Mouse (Mus musculus) kidney, adult 2 months (tissue): ENCODE results near the gene Mrps10. TPM values are rescaled to one million over a fixed set of nuclear protein-coding genes. Genes with fewer than 3 reads are reported as not detected.

Experiments used
- DNase-seq: peaks from one replicate; pipeline ENCODE4 v3.0.0; 2021
- H3K27ac ChIP-seq: fragments of 200-500 bp; 2 replicates; pipeline ENCODE4 v1.5.1; 2012; ENCODE audit warnings: low read depth, low read length, control low read depth, inconsistent platforms; ENCODE audit not compliant: insufficient read depth
- H3K27me3 ChIP-seq: fragments of 200-500 bp; replicated peaks from 2 replicates; pipeline ENCODE4 v1.6.1; 2012; ENCODE audit warnings: mild to moderate bottlenecking, moderate library complexity, low read length, inconsistent platforms; ENCODE audit not compliant: control insufficient read depth, insufficient read depth
- H3K36me3 ChIP-seq: fragments of 200-500 bp; 2 replicates; pipeline ENCODE4 v1.6.1; 2012; ENCODE audit warnings: mild to moderate bottlenecking, moderate library complexity, low read length, inconsistent platforms; ENCODE audit not compliant: control insufficient read depth, insufficient read depth
- H3K4me1 ChIP-seq: fragments of 200-500 bp; 2 replicates; pipeline ENCODE4 v1.6.1; 2011; ENCODE audit warnings: low read length; ENCODE audit not compliant: control insufficient read depth, insufficient read depth
- H3K4me3 ChIP-seq: fragments of 200-500 bp; 2 replicates; pipeline ENCODE4 v1.5.1; 2011; ENCODE audit warnings: mild to moderate bottlenecking, low read depth, low read length, control low read depth; ENCODE audit not compliant: insufficient read depth
- CTCF ChIP-seq: fragments of 200-500 bp; conservative IDR thresholded peaks from 2 replicates; pipeline ENCODE4 v1.5.1; 2011; ENCODE audit warnings: low read depth, mild to moderate bottlenecking, control low read depth, low read length, moderate library complexity, mixed read lengths; ENCODE audit not compliant: insufficient read depth, insufficient read length
- POLR2A ChIP-seq: fragments of 200-500 bp; IDR thresholded peaks from one replicate; pipeline ENCODE4 v1.6.1; 2011; ENCODE audit warnings: low read depth, low read length, control low read depth
- WGBS: fragments of 180-500 bp; shearing (Covaris S2); methylation state at CpG from one replicate; pipeline ENCODE4 v1.1.7; 2018; 5-methylcytosine and 5-hydroxymethylcytosine counted together
- polyA plus RNA-seq: library from polyadenylated mRNA; depleted of rRNA; stranded (reverse); fragments of >200 nt; gene quantifications from 2 replicates; pipeline ENCODE4 v1.2.3, GENCODE M21; 2012; rRNA removed

Gene Mrps10
- 28.5 and 30.8 TPM in 2 replicates for polyA plus RNA-seq

GRCm38 (mm10) chr17:47368401-47369086, at the start of gene Mrps10:
Gene Mrps10 (plus strand): TSS chr17:47368887.
- H3K36me3 ChIP-seq, result no peaks in the 10 kb centered on the region; the same call in 1 of the 2 replicates
- H3K27ac ChIP-seq, result no peak within 1 kb of the TSS
- WGBS, result 3% methylated on average over 35 of the region's 35 CpGs
- peak; percentile 94 for DNase-seq
- peaks cover 4% of the 10 kb centered on the region for H3K4me1 ChIP-seq
- H3K4me3 ChIP-seq, result peak within 1 kb of the TSS; percentile 66
- TF ChIP-seq CTCF (no peak), POLR2A (no peak)
- no peaks in the 10 kb centered on the region for H3K27me3 ChIP-seq

- Histone ChIP-seq H3K4me1 (no peaks in the 10 kb centered on the region), H3K4me3 (no peak overlapping the region), H3K27me3 (no peaks in the 10 kb centered on the region), H3K27ac (no peak overlapping the region), H3K36me3 (no peaks in the 10 kb centered on the region)
- TF ChIP-seq CTCF (no peak), POLR2A (no peak)
- no peak for DNase-seq
- WGBS, result 79% methylated on average over 20 of the region's 20 CpGs
These were observed 49.6 kb upstream of the Mrps10 start for GRCm38 (mm10) chr17:47318972-47319625.

- no peak for TF ChIP-seq CTCF
- TF ChIP-seq POLR2A, result no peak
- WGBS, result 93% methylated on average over 12 of the region's 12 CpGs
These were observed 48.9 kb upstream of the Mrps10 start for GRCm38 (mm10) chr17:47319761-47320160.

GRCm38 (mm10) chr17:47322128-47322990, 46.3 kb upstream of the Mrps10 start:
- no peak for DNase-seq
- WGBS, result 75% methylated on average over 22 of the region's 22 CpGs
- no peaks in the 10 kb centered on the region for H3K36me3 ChIP-seq
- no peak overlapping the region for H3K27ac ChIP-seq
- no peak overlapping the region for H3K4me3 ChIP-seq
- no peaks in the 10 kb centered on the region for H3K4me1 ChIP-seq
- H3K27me3 ChIP-seq, result no peaks in the 10 kb centered on the region
- TF ChIP-seq POLR2A (no peak), CTCF (no peak)

More at GRCm38 (mm10) chr17:47319761-47320160, 48.9 kb upstream of the Mrps10 start:
- H3K27me3 ChIP-seq, result no peaks in the 10 kb centered on the region
- no peaks in the 10 kb centered on the region for H3K36me3 ChIP-seq
- no peak for DNase-seq
- no peak overlapping the region for H3K4me3 ChIP-seq
- H3K27ac ChIP-seq, result no peak overlapping the region
- H3K4me1 ChIP-seq, result no peaks in the 10 kb centered on the region

GRCm38 (mm10) chr17:47322991-47323295, 45.7 kb upstream of the Mrps10 start:
- no peak overlapping the region for H3K4me3 ChIP-seq
- peak; percentile 33 for DNase-seq
- H3K27ac ChIP-seq, result no peak overlapping the region
- TF ChIP-seq POLR2A, result no peak
- no peak for TF ChIP-seq CTCF
- H3K4me1 ChIP-seq, result no peaks in the 10 kb centered on the region
- WGBS, result 69% methylated on average over 6 of the region's 6 CpGs
- H3K36me3 ChIP-seq, result no peaks in the 10 kb centered on the region
- no peaks in the 10 kb centered on the region for H3K27me3 ChIP-seq

- no peaks in the 10 kb centered on the region for H3K36me3 ChIP-seq
These were observed 41.1 kb upstream of the Mrps10 start for GRCm38 (mm10) chr17:47327559-47327958.

GRCm38 (mm10) chr17:47327969-47328368, 40.7 kb upstream of the Mrps10 start:
- WGBS, result 72% methylated on average over 7 of the region's 7 CpGs
- no peaks in the 10 kb centered on the region for H3K4me1 ChIP-seq
- no peaks in the 10 kb centered on the region for H3K27me3 ChIP-seq
- no peaks in the 10 kb centered on the region for H3K36me3 ChIP-seq
- TF ChIP-seq POLR2A (no peak), CTCF (0 out of 2 replicates have a peak, but pooled peaks have one; percentile 22)
- H3K4me3 ChIP-seq, result no peak overlapping the region
- no peak for DNase-seq
- no peak overlapping the region for H3K27ac ChIP-seq

More at GRCm38 (mm10) chr17:47327559-47327958, 41.1 kb upstream of the Mrps10 start:
- Histone ChIP-seq H3K4me1 (no peaks in the 10 kb centered on the region), H3K27me3 (no peaks in the 10 kb centered on the region), H3K4me3 (no peak overlapping the region), H3K27ac (no peak overlapping the region)
- TF ChIP-seq CTCF, result no peak
- no peak for TF ChIP-seq POLR2A
- 93% methylated on average over 12 of the region's 12 CpGs for WGBS
- DNase-seq, result no peak
